Mouse (Mus musculus): ENCODE results near the gene St8sia1.
"Not testable (repeated sequence)": the region's sequence is repeated elsewhere in the genome, so short reads cannot be mapped to it uniquely, and the experiment has no call there.

St8sia1 gene

GRCm38 (mm10) chr6:142964076-142964530 is at the start of gene St8sia1:
St8sia1 (minus strand) TSS chr6:142964452.
- DNase-seq = peak; percentile 76

GRCm38 (mm10) chr6:143012513-143013215 is 48.4 kb upstream of the St8sia1 start:
- no peak for DNase-seq

- no peak for DNase-seq
Observed at GRCm38 (mm10) chr6:143008865-143009264, 44.6 kb upstream of the St8sia1 start.

GRCm38 (mm10) chr6:143005209-143005608 is 41.0 kb upstream of the St8sia1 start:
- not testable (repeated sequence) for DNase-seq

GRCm38 (mm10) chr6:143004801-143005200 is 40.5 kb upstream of the St8sia1 start:
- no peak for DNase-seq

- no peak for DNase-seq
Observed at GRCm38 (mm10) chr6:142998221-142998999, 34.2 kb upstream of the St8sia1 start.

GRCm38 (mm10) chr6:142996887-142997286 is 32.6 kb upstream of the St8sia1 start:
- no peak for DNase-seq

GRCm38 (mm10) chr6:142995567-142995966 is 31.3 kb upstream of the St8sia1 start:
- DNase-seq = no peak

- peak; percentile 46 for DNase-seq
Observed at GRCm38 (mm10) chr6:142994821-142995220, 30.6 kb upstream of the St8sia1 start.

- DNase-seq = peak; percentile 81
Observed at GRCm38 (mm10) chr6:142993705-142994698, 29.8 kb upstream of the St8sia1 start.

- peak; percentile 56 for DNase-seq
Observed at GRCm38 (mm10) chr6:142992971-142993370, 28.7 kb upstream of the St8sia1 start.

GRCm38 (mm10) chr6:142992099-142992498 is 27.8 kb upstream of the St8sia1 start:
- DNase-seq = peak; percentile 58

GRCm38 (mm10) chr6:142991391-142992059 is 27.3 kb upstream of the St8sia1 start:
- peak; percentile 83 for DNase-seq

- DNase-seq = peak; percentile 76
Observed at GRCm38 (mm10) chr6:142990516-142990915, 26.3 kb upstream of the St8sia1 start.

- peak; percentile 85 for DNase-seq
Observed at GRCm38 (mm10) chr6:142989495-142989894, 25.2 kb upstream of the St8sia1 start.

GRCm38 (mm10) chr6:142988753-142989152 is 24.5 kb upstream of the St8sia1 start:
- peak; percentile 79 for DNase-seq

- peak; percentile 51 for DNase-seq
Observed at GRCm38 (mm10) chr6:142988231-142988630, 24.0 kb upstream of the St8sia1 start.

GRCm38 (mm10) chr6:142987616-142988015 is 23.4 kb upstream of the St8sia1 start:
- peak; percentile 80 for DNase-seq

GRCm38 (mm10) chr6:142986706-142987105 is 22.5 kb upstream of the St8sia1 start:
- DNase-seq = peak; percentile 71

- DNase-seq = peak; percentile 59
Observed at GRCm38 (mm10) chr6:142985561-142986238, 21.4 kb upstream of the St8sia1 start.
